Mouse (Mus musculus): ENCODE measurements at regions not wholly inside any gene's neighbourhood (a gene's known extent, or its start where the extent isn't known, plus 50 kb on each side); places are given as distances from the start of the nearest gene placed in this dataset.

GRCm38 (mm10) chr4:99423449-99423848 lies 127.7 kb downstream of the Gm12689 start:
- WGBS: 44% methylated on average over 1 of the region's 1 CpGs
- no peaks in the 10 kb centered on the region for H3K9me3 ChIP-seq (ENCODE audit: control insufficient read depth)
- ATAC-seq: no peak
- no peak overlapping the region for H3K4me2 ChIP-seq (replicated peaks; ENCODE audit: low read depth)
- H3K4me1 ChIP-seq (replicated peaks; ENCODE audit: control insufficient read depth, insufficient read depth, low read length): no peaks in the 10 kb centered on the region
- H3K9ac ChIP-seq (ENCODE audit: low read depth, low read length): no peak overlapping the region
- no peak overlapping the region for H3K4me3 ChIP-seq (ENCODE audit: low read depth, low read length)
- H3K36me3 ChIP-seq (ENCODE audit: control insufficient read depth, insufficient read depth): no peaks in the 10 kb centered on the region
- no peak for TF ChIP-seq CTCF (IDR thresholded peaks at IDR 0.05; ENCODE audit: low read depth)
- H3K27ac ChIP-seq (ENCODE audit: low read depth, low read length): no peak overlapping the region
- H3K27me3 ChIP-seq (replicated peaks; ENCODE audit: control insufficient read depth, insufficient read depth, low read length): no peaks in the 10 kb centered on the region

- no peak overlapping the region for H3K27ac ChIP-seq (ENCODE audit: low read depth, low read length)
- peak overlapping the region; percentile 48 for H3K4me2 ChIP-seq (replicated peaks; ENCODE audit: low read depth)
- 39% methylated on average over 28 of the region's 28 CpGs for WGBS
- peak; percentile 43 for TF ChIP-seq CTCF (IDR thresholded peaks at IDR 0.05; ENCODE audit: low read depth)
- no peaks in the 10 kb centered on the region for H3K9me3 ChIP-seq (ENCODE audit: control insufficient read depth)
- no peak for ATAC-seq
- H3K4me3 ChIP-seq (ENCODE audit: low read depth, low read length): no peak overlapping the region
- no peaks in the 10 kb centered on the region for H3K36me3 ChIP-seq (ENCODE audit: control insufficient read depth, insufficient read depth)
- no peak overlapping the region for H3K9ac ChIP-seq (ENCODE audit: low read depth, low read length)
- H3K4me1 ChIP-seq (replicated peaks; ENCODE audit: control insufficient read depth, insufficient read depth, low read length): no peaks in the 10 kb centered on the region
- no peaks in the 10 kb centered on the region for H3K27me3 ChIP-seq (replicated peaks; ENCODE audit: control insufficient read depth, insufficient read depth, low read length)
Measured at GRCm38 (mm10) chr4:99445077-99445754, 149.5 kb downstream of the Gm12689 start.

- no peak overlapping the region for H3K27ac ChIP-seq (ENCODE audit: low read depth, low read length)
- H3K4me3 ChIP-seq (ENCODE audit: low read depth, low read length): no peak overlapping the region
- no peaks in the 10 kb centered on the region for H3K9me3 ChIP-seq (ENCODE audit: control insufficient read depth)
- WGBS: 63% methylated on average over 9 of the region's 9 CpGs
- no peak overlapping the region for H3K9ac ChIP-seq (ENCODE audit: low read depth, low read length)
- H3K27me3 ChIP-seq (replicated peaks; ENCODE audit: control insufficient read depth, insufficient read depth, low read length): no peaks in the 10 kb centered on the region
- H3K36me3 ChIP-seq (ENCODE audit: control insufficient read depth, insufficient read depth): no peaks in the 10 kb centered on the region
- TF ChIP-seq CTCF (IDR thresholded peaks at IDR 0.05; ENCODE audit: low read depth): no peak
- no peaks in the 10 kb centered on the region for H3K4me1 ChIP-seq (replicated peaks; ENCODE audit: control insufficient read depth, insufficient read depth, low read length)
- H3K4me2 ChIP-seq (replicated peaks; ENCODE audit: low read depth): peak overlapping the region; percentile 48; the same call in 1 of the 2 replicates
- ATAC-seq: no peak
Measured at GRCm38 (mm10) chr4:99445755-99446128, 150.0 kb downstream of the Gm12689 start.

DNA sequence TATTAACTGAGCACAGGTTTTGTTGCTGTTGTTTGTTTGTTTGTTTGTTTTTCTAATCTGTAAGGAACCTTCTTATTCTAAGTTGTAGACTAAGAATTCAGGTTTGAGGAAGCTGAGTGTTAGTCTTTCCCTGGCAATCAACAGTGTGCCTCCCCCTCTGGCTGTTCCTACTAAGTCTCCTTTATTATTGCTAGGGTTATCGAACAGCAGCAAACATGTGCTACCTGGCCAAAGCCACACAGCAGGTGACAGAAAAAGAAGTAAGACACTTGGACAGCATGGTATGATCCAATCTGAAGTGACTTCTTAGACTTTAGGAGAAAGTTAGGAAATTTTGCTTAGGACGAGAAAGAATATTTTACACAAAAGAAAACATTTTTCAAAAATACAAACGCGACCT lies 163.3 kb downstream of the Gm12689 start:
- H3K9me3 ChIP-seq (ENCODE audit: control insufficient read depth): no peaks in the 10 kb centered on the region
- H3K27me3 ChIP-seq (replicated peaks; ENCODE audit: control insufficient read depth, insufficient read depth, low read length): no peaks in the 10 kb centered on the region
- no peak for TF ChIP-seq CTCF (IDR thresholded peaks at IDR 0.05; ENCODE audit: low read depth)
- 70% methylated on average over 4 of the region's 4 CpGs for WGBS
- no peak overlapping the region for H3K27ac ChIP-seq (ENCODE audit: low read depth, low read length)
- H3K36me3 ChIP-seq (ENCODE audit: control insufficient read depth, insufficient read depth): no peaks in the 10 kb centered on the region
- no peak overlapping the region for H3K4me2 ChIP-seq (replicated peaks; ENCODE audit: low read depth)
- H3K9ac ChIP-seq (ENCODE audit: low read depth, low read length): no peak overlapping the region
- no peak for ATAC-seq
- no peaks in the 10 kb centered on the region for H3K4me1 ChIP-seq (replicated peaks; ENCODE audit: control insufficient read depth, insufficient read depth, low read length)
- H3K4me3 ChIP-seq (ENCODE audit: low read depth, low read length): no peak overlapping the region

DNA sequence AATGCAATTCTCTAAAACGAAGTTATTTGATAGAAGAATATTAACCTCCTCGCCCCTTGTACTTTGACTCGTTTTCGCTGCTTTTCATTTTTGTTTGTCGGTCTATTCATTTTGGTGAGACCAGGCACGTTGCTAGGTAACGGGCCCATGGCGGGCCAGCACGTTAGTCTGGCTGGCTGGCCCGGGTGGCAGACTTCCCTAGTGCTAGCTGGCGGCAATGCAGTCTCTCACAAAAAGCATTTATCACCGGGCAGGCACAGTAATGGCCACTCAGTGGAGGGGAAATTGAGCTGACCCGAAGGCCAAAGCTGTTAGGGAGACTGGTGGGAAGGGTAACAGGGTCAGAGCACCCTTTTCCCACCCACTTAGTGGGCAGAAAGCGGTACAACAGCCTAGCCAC lies 163.7 kb downstream of the Gm12689 start:
- no peak overlapping the region for H3K4me3 ChIP-seq (ENCODE audit: low read depth, low read length)
- WGBS: 9% methylated on average over 14 of the region's 14 CpGs
- no peaks in the 10 kb centered on the region for H3K36me3 ChIP-seq (ENCODE audit: control insufficient read depth, insufficient read depth)
- H3K9ac ChIP-seq (ENCODE audit: low read depth, low read length): no peak overlapping the region
- H3K4me2 ChIP-seq (replicated peaks; ENCODE audit: low read depth): no peak overlapping the region
- H3K27me3 ChIP-seq (replicated peaks; ENCODE audit: control insufficient read depth, insufficient read depth, low read length): no peaks in the 10 kb centered on the region
- no peaks in the 10 kb centered on the region for H3K4me1 ChIP-seq (replicated peaks; ENCODE audit: control insufficient read depth, insufficient read depth, low read length)
- no peak for TF ChIP-seq CTCF (IDR thresholded peaks at IDR 0.05; ENCODE audit: low read depth)
- ATAC-seq: no peak
- no peaks in the 10 kb centered on the region for H3K9me3 ChIP-seq (ENCODE audit: control insufficient read depth)
- H3K27ac ChIP-seq (ENCODE audit: low read depth, low read length): no peak overlapping the region

DNA sequence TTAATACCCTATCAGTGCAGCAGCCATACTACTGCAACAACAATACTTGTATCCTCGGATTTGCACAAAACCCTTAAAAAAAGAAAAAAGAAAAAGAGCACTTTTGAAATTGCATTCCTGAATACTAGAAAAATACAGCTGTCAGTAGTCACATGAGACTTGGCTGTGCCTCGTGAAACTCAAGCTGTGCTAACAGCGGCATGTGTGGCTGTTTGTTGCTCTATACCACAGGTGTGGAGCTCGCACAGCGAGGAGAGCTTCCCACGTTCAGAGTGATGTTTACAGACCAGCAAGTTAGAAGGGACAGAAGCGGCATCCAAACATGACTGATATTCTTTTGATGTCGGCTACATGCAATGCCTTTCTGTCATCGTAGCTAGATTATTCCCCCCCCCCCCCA lies 169.8 kb downstream of the Gm12689 start:
- WGBS: 72% methylated on average over 9 of the region's 9 CpGs

More for the DNA sequence above, 169.8 kb downstream of the Gm12689 start:
- Histone ChIP-seq H3K36me3 (ENCODE audit: control insufficient read depth, insufficient read depth) (no peaks in the 10 kb centered on the region), H3K4me3 (ENCODE audit: low read depth, low read length) (no peak overlapping the region), H3K27me3 (replicated peaks; ENCODE audit: control insufficient read depth, insufficient read depth, low read length) (no peaks in the 10 kb centered on the region), H3K4me1 (replicated peaks; ENCODE audit: control insufficient read depth, insufficient read depth, low read length) (no peaks in the 10 kb centered on the region), H3K9me3 (ENCODE audit: control insufficient read depth) (no peaks in the 10 kb centered on the region), H3K4me2 (replicated peaks; ENCODE audit: low read depth) (no peak overlapping the region), H3K9ac (ENCODE audit: low read depth, low read length) (no peak overlapping the region), H3K27ac (ENCODE audit: low read depth, low read length) (no peak overlapping the region)
- TF ChIP-seq CTCF (IDR thresholded peaks at IDR 0.05; ENCODE audit: low read depth): no peak
- no peak for ATAC-seq

Measured in intestine, postnatal 0 days (tissue).